Mouse (Mus musculus) lung, adult 10 weeks (tissue): ENCODE measurements around the gene Prss37. TPM values are rescaled to one million over a fixed set of nuclear protein-coding genes. Genes with fewer than 3 reads are reported as not detected.

Experiments
- polyA plus RNA-seq: library from polyadenylated mRNA; stranded (reverse); fragments of 350-450 nt; fragmentation: Illumina TruSeq; extraction: RNeasy Lipid Tissue Mini Kit (QIAGEN cat#74804); gene quantifications from one replicate; pipeline ENCODE4 v1.2.3, GENCODE M21; 2014; ENCODE audit warnings: low read depth, low replicate concordance; ENCODE audit not compliant: insufficient read depth

The Prss37 gene
- not detected for polyA plus RNA-seq

DNA sequence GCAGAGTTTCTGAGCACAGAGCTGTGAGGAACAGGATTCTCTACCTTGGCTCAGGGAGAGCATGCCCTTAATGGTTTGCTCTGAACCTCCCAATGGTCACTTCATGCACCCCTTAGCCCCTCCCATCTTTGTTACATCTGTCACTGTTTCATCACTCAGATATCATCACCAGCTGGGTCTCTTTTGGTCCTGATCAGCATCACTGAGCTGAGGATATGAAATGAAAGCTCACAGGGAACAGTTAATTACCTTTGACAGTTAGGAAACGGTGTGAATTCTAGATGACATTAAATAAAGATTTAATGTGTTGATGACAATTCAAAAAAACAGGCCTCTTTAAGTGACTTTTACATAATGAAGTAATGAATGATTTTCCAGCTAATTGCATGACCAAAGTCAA, at the start of gene Prss37:
Gene Prss37 (minus strand): TSS at position 101 of the 400 bp plus-strand sequence.

DNA sequence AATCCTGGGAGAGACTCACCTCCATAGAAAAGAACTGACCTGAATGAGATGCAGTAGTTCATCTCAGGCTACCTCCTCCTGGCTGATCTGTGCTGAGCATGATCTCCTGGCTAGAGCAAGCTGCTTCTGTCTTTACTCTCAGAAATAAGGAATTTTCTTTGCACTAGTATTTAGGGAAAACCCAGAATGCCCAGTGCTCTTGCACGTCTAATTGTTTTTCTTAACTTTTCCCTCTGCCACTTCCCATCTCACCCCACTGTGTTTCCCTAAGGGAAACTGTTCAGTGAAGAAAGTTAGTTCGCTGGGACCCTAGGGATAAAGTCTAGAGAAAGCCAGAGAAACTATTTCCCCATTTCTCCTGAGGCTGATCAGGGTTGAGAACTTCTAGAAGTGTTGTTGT, 35.6 kb upstream of the Prss37 start, which contains the start of gene Olfr461:
Gene Olfr461 (minus strand): TSS at position 101 of the 400 bp plus-strand sequence.

DNA sequence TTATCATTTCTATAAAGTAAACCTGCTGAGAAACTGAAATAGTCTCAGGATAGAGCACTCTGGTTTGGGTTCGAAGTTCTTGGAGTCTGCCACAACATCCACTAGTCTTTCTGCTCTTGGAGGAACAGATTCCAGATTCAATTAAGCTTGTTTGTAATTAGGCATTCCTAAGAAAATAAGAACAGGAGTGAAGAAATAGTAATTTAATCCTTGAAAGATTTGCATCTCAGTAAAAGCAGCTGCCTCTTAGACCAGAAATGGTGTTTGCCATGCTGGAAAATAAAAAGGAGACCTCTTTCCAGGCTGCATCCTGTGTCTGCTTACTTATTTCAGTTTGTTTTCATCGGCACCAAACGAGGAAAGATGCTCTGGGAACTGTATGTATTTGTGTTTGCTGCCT, 26.1 kb downstream of the Prss37 start, which contains the start of gene Tas2r108:
Gene Tas2r108 (plus strand): TSS at position 301 of the 400 bp plus-strand sequence.

DNA sequence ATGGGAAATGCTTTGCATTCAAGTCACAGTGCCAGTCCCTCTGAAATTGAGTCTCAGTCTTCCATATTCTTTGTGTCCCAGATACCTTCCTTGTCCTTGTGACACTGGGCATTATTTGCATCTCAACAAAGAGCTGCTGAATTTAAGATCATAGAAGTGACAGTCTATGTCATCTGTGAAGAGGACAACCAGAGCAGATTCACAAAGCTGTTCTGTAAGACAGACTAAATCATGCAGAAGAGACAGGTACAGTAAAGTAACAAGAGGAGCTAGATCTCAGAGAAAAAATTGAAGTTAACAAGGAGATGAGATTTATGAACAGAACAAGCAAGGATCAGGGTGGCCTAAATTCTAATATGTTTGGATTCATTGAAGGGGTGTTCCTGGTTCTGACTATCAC, 28.4 kb downstream of the Prss37 start, which contains the start of gene Tas2r137:
Gene Tas2r137 (plus strand): TSS at position 301 of the 400 bp plus-strand sequence.

DNA sequence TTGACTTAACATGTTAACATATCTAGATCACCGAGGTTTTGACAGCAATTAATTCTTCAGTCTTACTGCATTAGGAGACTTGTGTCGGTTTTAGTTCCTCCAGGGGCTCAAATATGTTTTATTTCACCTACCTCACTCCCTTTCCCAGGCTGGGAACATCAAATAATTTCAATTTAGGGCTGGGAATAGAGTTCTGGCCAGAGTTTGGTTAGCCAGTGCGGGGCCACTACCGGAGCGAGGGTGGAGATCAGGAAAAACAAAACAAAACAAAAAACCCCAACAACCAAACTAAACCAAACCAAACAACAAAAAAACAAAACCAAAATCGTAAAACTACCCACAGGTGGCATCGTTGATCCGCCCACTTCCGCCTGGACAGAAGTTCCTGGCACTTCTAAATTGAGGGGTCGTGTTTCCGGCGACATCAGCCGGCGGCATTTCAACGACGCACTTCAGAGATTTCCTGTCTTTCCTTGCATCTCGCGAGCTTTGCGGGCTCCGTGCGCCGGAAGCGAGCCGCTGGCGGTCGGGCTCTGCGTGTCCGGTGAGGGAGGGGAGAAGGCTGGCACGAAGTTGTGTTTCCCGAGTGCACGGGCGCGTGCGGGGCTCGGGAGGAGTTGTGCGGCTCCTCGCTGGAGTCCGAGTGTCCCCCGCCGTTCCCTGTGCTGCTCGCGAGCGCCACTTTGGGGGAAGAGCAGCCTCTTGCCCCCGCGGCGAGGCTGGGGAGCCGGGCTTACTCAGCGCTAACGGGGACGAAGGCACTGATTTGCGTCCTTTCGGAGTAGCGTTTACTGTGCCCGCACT, 48.2 kb downstream of the Prss37 start, which contains the start of gene Ssbp1:
Gene Ssbp1 (plus strand): TSS at position 437 of the 804 bp plus-strand sequence.

Other genes starting within 250 kb of the Prss37 start
- 9.7 TPM for gene Agk, start 194.3 kb downstream of the Prss37 start, polyA plus RNA-seq
- gene E330009J07Rik, start 83.4 kb downstream of the Prss37 start, polyA plus RNA-seq, result 4.4 TPM
- not detected for gene Wee2, start 80.4 kb downstream of the Prss37 start, polyA plus RNA-seq
- gene Ssbp1, start 48.2 kb downstream of the Prss37 start, polyA plus RNA-seq, result 40.6 TPM
- gene Tas2r137, start 28.3 kb downstream of the Prss37 start, polyA plus RNA-seq, result not detected
- not detected for gene Tas2r108, start 26.0 kb downstream of the Prss37 start, polyA plus RNA-seq
- not detected for gene Olfr461, start 35.5 kb upstream of the Prss37 start, polyA plus RNA-seq
- not detected for gene Olfr460, start 50.0 kb upstream of the Prss37 start, polyA plus RNA-seq
- gene Clec5a, start 66.3 kb upstream of the Prss37 start, polyA plus RNA-seq, result 3.3 TPM
- not detected for gene Tas2r138, start 93.8 kb upstream of the Prss37 start, polyA plus RNA-seq
- 0.52 TPM for gene Mgam, start 109.3 kb upstream of the Prss37 start, polyA plus RNA-seq